Mouse (Mus musculus): ENCODE data around the gene Manbal. TPM values are rescaled to one million over a fixed set of nuclear protein-coding genes. Genes with fewer than 3 reads are reported as not detected.

The Manbal gene
- polyA plus RNA-seq (2012; fragmentation: generic; extraction: Trizol), result 10 to 100 TPM; 45.3 to 64.4 TPM

GRCm38 (mm10) chr2:157367184-157367893, at the start of gene Manbal:
Gene Manbal (plus strand): TSS chr2:157367594.

GRCm38 (mm10) chr2:157347361-157348159, 19.8 kb upstream of the Manbal start, which contains the start of gene Ghrh:
Gene Ghrh (minus strand): TSS chr2:157347506.

GRCm38 (mm10) chr2:157418206-157418605, 50.8 kb downstream of the Manbal start, which contains the start of gene Src:
Gene Src (plus strand): TSS chr2:157418444.

Other genes with a start within 250 kb of the Manbal start
- 10 to 100 TPM in 1 of 2 experiments, 1 to 10 TPM in 1; 6.4 to 24.3 TPM for gene Samhd1, start 232.3 kb upstream of the Manbal start, polyA plus RNA-seq (2012; fragmentation: generic; extraction: Trizol)
- 1 to 10 TPM in 1 of 2 experiments, under 1 TPM in 1; 0.69 to 1.8 TPM for gene Rbl1, start 163.1 kb upstream of the Manbal start, polyA plus RNA-seq (2012; fragmentation: generic; extraction: Trizol)
- gene Rpn2, start 88.6 kb upstream of the Manbal start, polyA plus RNA-seq (2012; fragmentation: generic; extraction: Trizol), result 100 to 1,000 TPM; 123 to 216 TPM
- under 1 TPM; 0.06 to 0.11 TPM for gene Mroh8, start 88.0 kb upstream of the Manbal start, polyA plus RNA-seq (2012; fragmentation: generic; extraction: Trizol)
- not detected for gene Ghrh, start 20.1 kb upstream of the Manbal start, polyA plus RNA-seq (2012; fragmentation: generic; extraction: Trizol)
- gene Src, start 50.9 kb downstream of the Manbal start, polyA plus RNA-seq (2012; fragmentation: generic; extraction: Trizol), result 10 to 100 TPM; 21.5 to 40.4 TPM
- 1 to 10 TPM in 1 of 2 experiments, under 1 TPM in 1; 0.02 to 1.0 TPM for gene Nnat, start 192.5 kb downstream of the Manbal start, polyA plus RNA-seq (2012; fragmentation: generic; extraction: Trizol)
- 10 to 100 TPM; 11.1 to 26.6 TPM for gene Blcap, start 203.7 kb downstream of the Manbal start, polyA plus RNA-seq (2012; fragmentation: generic; extraction: Trizol)